In genomic region chr10:26078521-26079142, GRCm38 (mm10) we compare ENCODE assay signal across 8 mouse cellular contexts. TPM values are rescaled to one million over a fixed set of nuclear protein-coding genes. Genes with fewer than 3 reads are reported as not detected.
DNase-seq lines count a peak whose midpoint lies in the region; ATAC-seq lines count a peak whose summit lies in the region.

Gene Tmem200a (minus strand): TSS chr10:26079052.

- H3K27me3 ChIP-seq in hindbrain, embryonic 14.5 days (ENCODE audit: control insufficient read depth, insufficient read depth, low read length): no peaks in the 10 kb centered on the region
- H3K27me3 ChIP-seq in lung, embryonic 16.5 days (ENCODE audit: control insufficient read depth, insufficient read depth, low read depth, low read length): peaks cover 11% of the 10 kb centered on the region

- DNase-seq in R1 (ENCODE audit: low read depth, low spot score): peak; percentile 89
- peak; percentile 83 to 87 for DNase-seq in cerebellum, postnatal 10 days
- peak; percentile 56 to 79 for DNase-seq in frontal cortex, adult 2 months (ENCODE audit: extremely low spot score in 1 of 2, low spot score in 1 of 2)
- DNase-seq in hindbrain, embryonic 14.5 days (ENCODE audit: low spot score): peak; percentile 90
- DNase-seq in layer of hippocampus, postnatal 14 days (ENCODE audit: low spot score in 2 of 2): peak; percentile 80 to 81
- peak; percentile 89 for DNase-seq in retina, embryonic 14.5 days (ENCODE audit: low spot score)

- H3K9ac ChIP-seq in hindbrain, embryonic 14.5 days: peak within 1 kb of the TSS; percentile 96
- peak within 1 kb of the TSS; percentile 66 for H3K9ac ChIP-seq in lung, embryonic 16.5 days (ENCODE audit: low read length)

- H3K4me1 ChIP-seq in hindbrain, embryonic 14.5 days (replicated peaks; ENCODE audit: control insufficient read depth, insufficient read depth, low read length): peaks cover 17% of the 10 kb centered on the region; the same call in 1 of the 2 replicates
- no peaks in the 10 kb centered on the region; the same call in 1 of the 2 replicates for H3K4me1 ChIP-seq in lung, embryonic 16.5 days (replicated peaks; ENCODE audit: control insufficient read depth, insufficient read depth, low read length)

- WGBS in hindbrain, embryonic 14.5 days: under 1% methylated on average over 45 of the region's 46 CpGs
- WGBS in lung, embryonic 16.5 days: under 1% methylated on average over 46 of the region's 46 CpGs

- peak; percentile 93 for ATAC-seq in hindbrain, embryonic 14.5 days (ENCODE audit: low FRiP score)
- ATAC-seq in lung, embryonic 16.5 days (ENCODE audit: low read depth): peak; percentile 84
- no peak for ATAC-seq in megakaryocyte-erythroid progenitor cell, adult 5-6 weeks (replicated peaks; ENCODE audit: low FRiP score, low TSS enrichment, poor library complexity, severe bottlenecking)

- H3K9me3 ChIP-seq in hindbrain, embryonic 14.5 days (ENCODE audit: control insufficient read depth, low read length): no peaks in the 10 kb centered on the region
- no peaks in the 10 kb centered on the region for H3K9me3 ChIP-seq in lung, embryonic 16.5 days (ENCODE audit: control insufficient read depth, low read length)

- H3K27ac ChIP-seq in hindbrain, embryonic 14.5 days: peak within 1 kb of the TSS; percentile 84
- no peak within 1 kb of the TSS for H3K27ac ChIP-seq in lung, embryonic 16.5 days (ENCODE audit: low read length)

- no peaks in the 10 kb centered on the region for H3K36me3 ChIP-seq in hindbrain, embryonic 14.5 days (replicated peaks; ENCODE audit: control insufficient read depth, insufficient read depth)
- H3K36me3 ChIP-seq in lung, embryonic 16.5 days (ENCODE audit: control insufficient read depth, insufficient read depth, low read length): no peaks in the 10 kb centered on the region

- peak within 1 kb of the TSS; percentile 63 for H3K4me2 ChIP-seq in hindbrain, embryonic 14.5 days (replicated peaks)
- H3K4me2 ChIP-seq in lung, embryonic 16.5 days (ENCODE audit: low read depth, low read length): peak within 1 kb of the TSS; percentile 97

- H3K4me3 ChIP-seq in hindbrain, embryonic 14.5 days (replicated peaks; ENCODE audit: low read length): peak within 1 kb of the TSS; percentile 94
- H3K4me3 ChIP-seq in lung, embryonic 16.5 days (ENCODE audit: low read length): peak within 1 kb of the TSS; percentile 65

RNA-seq across cellular contexts. Expression of gene Tmem200a, which starts in this region (rescaled TPM):
- polyA plus RNA-seq in frontal cortex, adult 2 months (2012; rRNA removed): 7.3 TPM in 2 replicates
- 27.2 and 27.6 TPM in 2 replicates for polyA plus RNA-seq in hindbrain, embryonic 14.5 days (2014; fragmentation: Nextera tagmentation; extraction: Ambion mirVana)
- total RNA-seq in layer of hippocampus, postnatal 14 days (2021): 10 to 100 TPM; 19.8 to 22.4 TPM
- 3.3 and 3.5 TPM in 2 replicates for polyA plus RNA-seq in lung, embryonic 16.5 days (2015; fragmentation: Nextera tagmentation; extraction: Ambion mirVana)
- total RNA-seq in megakaryocyte-erythroid progenitor cell, adult 5-6 weeks (2014; fragmentation: Nextera tagmentation): not detected in 2 replicates
- total RNA-seq in megakaryocyte-erythroid progenitor cell, adult 5-6 weeks (2017): not detected in 2 replicates

Comparison
In these comparisons a context has a peak if more than half of its experiments do, and no peak if none do; other contexts are left out.
1. RNA of gene Tmem200a (total RNA-seq): 19.8 to 22.4 TPM in layer of hippocampus, postnatal 14 days; not detected in megakaryocyte-erythroid progenitor cell, adult 5-6 weeks; every median in the first group is over 10 times any median in the second.
2. Peak in every context shown above with its lines, with median percentiles within 50 percentile points of each other: DNase-seq.